In genomic region chr7:28897661-28898060, GRCm38 (mm10) we compare ENCODE assay signal across 34 mouse cellular contexts. TPM values are rescaled to one million over a fixed set of nuclear protein-coding genes. Genes with fewer than 3 reads are reported as not detected.
"Had no signal": no experiment of that assay in that cellular context is flagged by ENCODE, and none has a peak within 500 bp of the region (broad histone marks: within the 10 kb centered on the region; RNA-seq: fewer than 3 reads in every experiment).

No protein-coding gene starts in this region.

- DNase-seq: heart, postnatal 10 days; heart, postnatal 14 days; heart, postnatal 36 days; heart, postnatal 4 days; kidney, adult 18-20 months; kidney, adult 2 months; kidney, adult 8-10 months; kidney, adult 9 months; kidney, postnatal 10 days; kidney, postnatal 25 days; kidney, postnatal 36 days; kidney, postnatal 4 days; layer of hippocampus, adult 9-11 months; layer of hippocampus, postnatal 36 days had no signal

- H3K9ac ChIP-seq: heart, embryonic 12.5 days; heart, embryonic 15.5 days; hindbrain, embryonic 12.5 days; hindbrain, embryonic 13.5 days; hindbrain, embryonic 14.5 days; hindbrain, embryonic 15.5 days; intestine, embryonic 15.5 days; kidney, embryonic 15.5 days had no signal

- H3K9me3 ChIP-seq: heart, embryonic 10.5 days; heart, embryonic 12.5 days; heart, embryonic 13.5 days; heart, embryonic 15.5 days; hindbrain, embryonic 10.5 days; hindbrain, embryonic 12.5 days; hindbrain, embryonic 13.5 days; hindbrain, embryonic 15.5 days; intestine, embryonic 15.5 days; kidney, embryonic 15.5 days had no signal

- H3K4me2 ChIP-seq: heart, embryonic 11.5 days; heart, embryonic 12.5 days; heart, embryonic 13.5 days; heart, embryonic 15.5 days; hindbrain, embryonic 12.5 days; hindbrain, embryonic 13.5 days; hindbrain, embryonic 14.5 days; hindbrain, embryonic 15.5 days; intestine, embryonic 15.5 days; kidney, embryonic 15.5 days had no signal

- H3K4me1 ChIP-seq: hindbrain, embryonic 12.5 days; hindbrain, embryonic 13.5 days; hindbrain, embryonic 15.5 days; intestine, embryonic 15.5 days; kidney, embryonic 15.5 days had no signal

- H3K27me3 ChIP-seq: heart, embryonic 12.5 days; heart, embryonic 13.5 days; heart, embryonic 15.5 days; hindbrain, embryonic 12.5 days; hindbrain, embryonic 13.5 days; hindbrain, embryonic 15.5 days; intestine, embryonic 15.5 days; kidney, embryonic 15.5 days had no signal

- H3K4me3 ChIP-seq: heart, embryonic 10.5 days; heart, embryonic 12.5 days; heart, embryonic 13.5 days; heart, embryonic 15.5 days; hindbrain, embryonic 10.5 days; hindbrain, embryonic 12.5 days; hindbrain, embryonic 13.5 days; hindbrain, embryonic 15.5 days; intestine, embryonic 15.5 days; kidney, embryonic 15.5 days; layer of hippocampus, adult 2 months; left cerebral cortex, adult 2 months had no signal

- ATAC-seq: hindbrain, embryonic 16.5 days; hindbrain, postnatal 0 days; inflammation-experienced regulatory T-cells, adult 6 months; intestine, embryonic 15.5 days; intestine, embryonic 16.5 days; intestine, postnatal 0 days had no signal

- H3K27ac ChIP-seq: heart, embryonic 10.5 days; heart, embryonic 13.5 days; heart, embryonic 15.5 days; hindbrain, embryonic 10.5 days; hindbrain, embryonic 12.5 days; hindbrain, embryonic 13.5 days; hindbrain, embryonic 14.5 days; hindbrain, embryonic 15.5 days; hindbrain, postnatal 0 days; intestine, embryonic 15.5 days; kidney, embryonic 15.5 days; kidney, postnatal 0 days; layer of hippocampus, adult 2 months; left cerebral cortex, adult 2 months had no signal

RNA-seq across cellular contexts. Expression of gene Capn12, which starts 16.4 kb away (rescaled TPM):
- polyA plus RNA-seq: hindbrain, embryonic 10.5 days had no signal
